Mouse (Mus musculus) thymus, adult 2 months (tissue): ENCODE results near the gene Ankrd65.

Source experiments
- CTCF ChIP-seq: fragments of 200-500 bp; IDR thresholded peaks from 2 replicates; pipeline ENCODE4 v1.5.1; 2012; ENCODE audit warnings: mild to moderate bottlenecking, control low read depth, low read length, moderate library complexity, borderline replicate concordance; ENCODE audit not compliant: control insufficient read depth, poor library complexity, insufficient read depth; ENCODE audit errors: extremely low read depth
- POLR2A ChIP-seq: fragments of 200-500 bp; IDR thresholded peaks from 2 replicates; pipeline ENCODE4 v1.6.1; 2012; ENCODE audit warnings: mild to moderate bottlenecking, low read length, control low read depth, moderate library complexity; ENCODE audit not compliant: control insufficient read depth, poor library complexity, insufficient read depth; ENCODE audit errors: extremely low read depth

GRCm38 (mm10) chr4:155832321-155832720 lies 42.1 kb downstream of the Ankrd65 start:
- TF ChIP-seq CTCF (no peak), POLR2A (no peak)
